Mouse (Mus musculus) midbrain, embryonic 16.5 days (tissue): ENCODE measurements at regions not wholly inside any gene's neighbourhood (a gene's known extent, or its start where the extent isn't known, plus 50 kb on each side); places are given as distances from the start of the nearest gene placed in this dataset.
"Not testable (repeated sequence)": the region's sequence is repeated elsewhere in the genome, so short reads cannot be mapped to it uniquely, and the experiment has no call there.

Experiments
- ATAC-seq: fragments of 200-750 bp; cut with Nextera tagmentation; 2 replicates; pipeline ENCODE4 v1.8.0; 2017; ENCODE audit warnings: moderate TSS enrichment
- H3K27ac ChIP-seq: fragments of 300-500 bp; sonication (generic); 2 replicates; pipeline ENCODE4 v1.5.1; 2014; ENCODE audit warnings: mild to moderate bottlenecking, low read length, mixed read lengths
- H3K27me3 ChIP-seq: fragments of 300-500 bp; sonication (generic); 2 replicates; pipeline ENCODE4 v1.6.1; 2014; ENCODE audit warnings: low read depth, low read length, mixed read lengths; ENCODE audit not compliant: control insufficient read depth, insufficient read depth
- H3K36me3 ChIP-seq: fragments of 300-500 bp; sonication (generic); 2 replicates; pipeline ENCODE4 v1.6.1; 2014; ENCODE audit warnings: mild to moderate bottlenecking, low read length, moderate library complexity, mixed read lengths; ENCODE audit not compliant: control insufficient read depth, insufficient read depth
- H3K4me1 ChIP-seq: fragments of 300-500 bp; sonication (generic); 2 replicates; pipeline ENCODE4 v1.6.1; 2014; ENCODE audit warnings: mild to moderate bottlenecking, low read length, mixed read lengths; ENCODE audit not compliant: control insufficient read depth, insufficient read depth
- H3K4me2 ChIP-seq: fragments of 300-500 bp; sonication (generic); 2 replicates; pipeline ENCODE4 v1.6.1; 2014; ENCODE audit warnings: mild to moderate bottlenecking, low read length, mixed read lengths
- H3K4me3 ChIP-seq: fragments of 300-500 bp; sonication (generic); 2 replicates; pipeline ENCODE4 v1.5.1; 2014; ENCODE audit warnings: low read depth, mild to moderate bottlenecking, low read length, moderate library complexity, mixed read lengths
- H3K9ac ChIP-seq: fragments of 300-500 bp; sonication (generic); 2 replicates; pipeline ENCODE4 v1.6.1; 2014; ENCODE audit warnings: low read depth, low read length, mixed read lengths
- H3K9me3 ChIP-seq: fragments of 300-500 bp; sonication (generic); replicated peaks from 2 replicates; pipeline ENCODE4 v1.6.1; 2014; ENCODE audit warnings: mild to moderate bottlenecking, low read length, mixed read lengths; ENCODE audit not compliant: control insufficient read depth, poor library complexity, severe bottlenecking
- WGBS: fragments of 180-500 bp; shearing (Covaris S2); extraction: QIAGEN DNeasy Blood & Tissue Kit; methylation state at CpG from one replicate; pipeline ENCODE4 v1.1.7; 2014; 5-methylcytosine and 5-hydroxymethylcytosine counted together

DNA sequence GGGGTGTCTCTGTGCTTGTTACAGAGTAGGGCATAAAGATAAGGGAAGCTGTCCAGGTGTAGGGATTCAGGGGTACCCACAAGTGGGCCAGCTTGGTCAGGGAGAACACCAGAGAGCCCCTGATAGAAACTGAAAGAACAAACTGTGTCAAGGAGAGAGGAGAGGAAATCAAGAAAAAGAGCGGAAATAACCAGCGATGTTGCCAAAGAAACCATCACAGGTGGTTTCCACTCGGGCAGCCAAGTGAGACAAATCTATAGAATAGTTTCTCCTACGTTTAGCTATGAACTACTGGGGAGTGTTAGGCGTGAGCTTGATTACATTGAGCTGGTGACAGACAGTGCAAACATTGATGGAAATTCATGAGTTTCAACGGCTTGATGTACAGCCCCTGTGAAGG, 138.8 kb downstream of the Glrx3 start:
- no peak overlapping the region for H3K9ac ChIP-seq
- H3K36me3 ChIP-seq = no peaks in the 10 kb centered on the region
- no peaks in the 10 kb centered on the region for H3K4me1 ChIP-seq
- no peak overlapping the region for H3K27ac ChIP-seq
- no peaks in the 10 kb centered on the region for H3K27me3 ChIP-seq
- no peaks in the 10 kb centered on the region for H3K9me3 ChIP-seq
- H3K4me3 ChIP-seq = no peak overlapping the region
- H3K4me2 ChIP-seq = no peak overlapping the region
- no peak for ATAC-seq
- 60% methylated on average over 6 of the region's 6 CpGs for WGBS

DNA sequence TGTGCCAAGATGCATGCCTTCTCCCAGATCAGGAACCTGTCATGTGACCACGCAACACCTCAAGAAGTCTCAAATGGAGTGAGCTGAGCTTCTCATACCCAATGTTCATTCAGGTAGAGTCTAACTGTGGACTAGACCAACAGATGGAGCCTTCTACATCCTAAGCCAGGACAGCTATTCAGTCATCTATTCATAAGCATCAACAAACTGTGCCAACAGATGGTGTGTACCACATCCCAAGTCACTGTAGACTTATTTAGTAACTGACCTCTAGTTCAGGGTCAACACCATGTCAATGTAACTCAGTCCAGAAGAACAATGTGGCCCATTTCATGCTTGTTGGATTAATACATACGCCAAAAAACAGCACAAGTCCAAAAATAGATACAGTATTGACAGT, 146.1 kb downstream of the Glrx3 start:
- H3K27ac ChIP-seq = no peak overlapping the region
- H3K27me3 ChIP-seq = no peaks in the 10 kb centered on the region
- H3K4me1 ChIP-seq = no peaks in the 10 kb centered on the region
- no peak overlapping the region for H3K4me2 ChIP-seq
- no peak overlapping the region for H3K4me3 ChIP-seq
- H3K36me3 ChIP-seq = no peaks in the 10 kb centered on the region
- no peak for ATAC-seq
- H3K9ac ChIP-seq = no peak overlapping the region
- no peaks in the 10 kb centered on the region for H3K9me3 ChIP-seq
- WGBS = 91% methylated on average over 2 of the region's 2 CpGs

DNA sequence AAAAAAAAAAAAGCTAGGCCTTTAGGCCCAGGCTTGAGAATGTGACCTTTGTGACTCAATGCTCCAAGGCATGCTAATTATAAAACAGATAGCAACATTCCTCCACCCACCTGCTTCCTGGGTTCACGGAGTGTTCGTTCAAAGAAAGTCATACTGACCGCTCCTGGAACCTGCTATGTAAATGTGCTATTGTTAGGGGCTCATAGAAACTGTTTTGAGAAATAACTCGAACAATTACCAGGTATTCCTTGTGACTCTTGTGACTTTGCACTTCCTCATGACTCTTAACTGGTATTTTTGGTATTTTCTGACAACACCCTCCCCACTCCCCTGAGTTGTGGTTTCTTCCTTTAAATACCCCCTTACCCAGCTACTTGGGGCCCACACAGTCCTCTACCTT, 147.5 kb downstream of the Glrx3 start:
- ATAC-seq = not testable (repeated sequence)

DNA sequence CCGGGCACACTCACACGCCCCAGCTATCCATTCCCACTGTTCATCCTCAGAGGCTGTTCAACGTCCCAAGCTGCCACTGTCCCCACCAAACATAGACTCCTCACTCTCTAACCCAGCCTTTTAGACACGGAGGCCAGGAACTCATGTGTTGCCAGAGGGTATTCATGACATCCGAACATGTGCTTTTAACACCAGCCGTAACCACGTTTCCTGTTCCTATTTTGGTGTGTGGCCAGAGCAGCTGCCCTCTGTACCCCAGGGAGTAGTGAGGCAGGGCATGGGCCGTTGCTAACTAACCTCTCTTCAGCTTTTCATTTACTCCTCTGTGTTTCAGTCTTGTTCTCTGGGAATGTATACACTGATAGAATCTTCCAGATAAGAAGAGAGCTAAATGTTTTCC, 156.2 kb downstream of the Glrx3 start:
- WGBS = 64% methylated on average over 8 of the region's 8 CpGs
- no peaks in the 10 kb centered on the region for H3K4me1 ChIP-seq
- no peak for ATAC-seq

More for the DNA sequence above, 147.5 kb downstream of the Glrx3 start:
- not testable (repeated sequence) for H3K9me3 ChIP-seq, H3K4me3 ChIP-seq, H3K27ac ChIP-seq, H3K27me3 ChIP-seq, H3K4me1 ChIP-seq, H3K9ac ChIP-seq, H3K36me3 ChIP-seq, H3K4me2 ChIP-seq
- 92% methylated on average over 4 of the region's 4 CpGs for WGBS

DNA sequence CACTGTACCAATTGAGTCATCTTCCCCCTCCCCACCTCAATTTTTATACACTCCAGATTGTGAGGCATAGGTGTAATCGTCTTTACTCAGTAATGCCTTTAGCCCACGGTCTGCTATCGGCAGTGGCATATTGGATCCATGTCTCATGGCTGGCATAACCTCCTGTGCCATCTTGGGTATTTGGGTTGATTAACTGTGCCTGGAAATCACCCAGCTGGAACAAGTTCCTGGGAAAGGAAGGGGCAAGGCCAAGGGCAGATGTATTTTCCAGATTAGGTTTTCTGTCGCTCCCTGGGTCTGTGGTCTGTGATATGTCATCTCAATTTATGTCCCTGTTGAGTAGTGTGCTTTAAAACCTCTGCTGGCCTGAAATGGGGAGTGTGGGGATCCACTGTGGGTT, 158.2 kb downstream of the Glrx3 start:
- WGBS = 88% methylated on average over 4 of the region's 4 CpGs
- Histone ChIP-seq H3K9ac (no peak overlapping the region), H3K4me3 (no peak overlapping the region), H3K9me3 (no peaks in the 10 kb centered on the region), H3K27ac (no peak overlapping the region), H3K27me3 (no peaks in the 10 kb centered on the region), H3K36me3 (no peaks in the 10 kb centered on the region), H3K4me2 (no peak overlapping the region), H3K4me1 (no peaks in the 10 kb centered on the region)
- ATAC-seq = no peak

More for the DNA sequence above, 156.2 kb downstream of the Glrx3 start:
- Histone ChIP-seq H3K27me3 (no peaks in the 10 kb centered on the region), H3K4me2 (no peak overlapping the region), H3K9me3 (no peaks in the 10 kb centered on the region), H3K4me3 (no peak overlapping the region), H3K36me3 (no peaks in the 10 kb centered on the region), H3K27ac (no peak overlapping the region), H3K9ac (no peak overlapping the region)

DNA sequence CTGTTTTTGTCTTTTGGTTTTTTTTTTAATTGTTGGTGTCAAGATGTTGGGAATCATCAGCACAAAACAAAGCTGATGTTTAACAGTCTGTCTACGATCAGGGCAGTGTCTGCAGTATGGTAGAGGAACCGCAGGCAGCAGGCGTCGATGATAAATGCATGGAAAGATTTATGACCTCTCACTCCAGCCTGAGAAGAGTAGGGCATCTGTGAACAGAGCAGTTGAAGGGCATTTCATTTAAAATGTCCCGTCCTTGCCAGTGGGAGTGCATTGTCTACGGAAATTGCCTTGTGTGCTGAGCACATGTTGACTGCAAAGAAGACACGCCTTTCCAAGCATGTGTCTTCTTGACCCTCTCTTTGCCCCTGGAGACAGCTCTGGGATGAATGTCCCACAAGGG, 158.7 kb downstream of the Glrx3 start:
- no peak for ATAC-seq
- H3K27me3 ChIP-seq = no peaks in the 10 kb centered on the region
- no peaks in the 10 kb centered on the region for H3K36me3 ChIP-seq
- no peak overlapping the region for H3K4me2 ChIP-seq
- 81% methylated on average over 7 of the region's 7 CpGs for WGBS
- no peak overlapping the region for H3K27ac ChIP-seq
- no peaks in the 10 kb centered on the region for H3K4me1 ChIP-seq
- no peaks in the 10 kb centered on the region for H3K9me3 ChIP-seq
- H3K9ac ChIP-seq = no peak overlapping the region
- no peak overlapping the region for H3K4me3 ChIP-seq

DNA sequence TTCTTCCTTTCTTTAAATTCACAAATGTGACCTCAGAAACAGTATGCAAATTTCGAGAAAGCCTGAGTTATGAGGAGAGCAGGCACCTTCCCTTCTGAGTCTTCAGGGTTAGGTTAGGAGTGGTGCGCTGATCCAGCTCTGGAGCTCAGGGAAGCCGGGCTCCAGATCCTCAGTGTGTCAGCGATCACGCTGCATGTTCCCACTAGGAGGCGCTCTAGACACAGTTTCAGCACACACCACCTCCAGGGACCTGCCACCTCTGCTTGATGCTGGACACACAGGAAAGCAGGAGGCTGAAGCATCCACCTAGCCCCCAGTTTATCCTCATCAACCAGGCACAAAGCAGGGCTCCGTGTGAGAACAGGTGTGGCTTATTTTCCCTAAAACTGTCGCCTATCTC, 165.6 kb downstream of the Glrx3 start:
- H3K4me3 ChIP-seq = no peak overlapping the region
- no peaks in the 10 kb centered on the region for H3K27me3 ChIP-seq
- no peak overlapping the region for H3K27ac ChIP-seq
- WGBS = 4% methylated on average over 8 of the region's 8 CpGs
- peak; percentile 81; the same call in 1 of the 2 replicates for ATAC-seq
- no peak overlapping the region for H3K4me2 ChIP-seq
- no peak overlapping the region for H3K9ac ChIP-seq
- no peaks in the 10 kb centered on the region for H3K36me3 ChIP-seq
- H3K9me3 ChIP-seq = no peaks in the 10 kb centered on the region
- 0 out of 2 replicates have a peak, but pooled peaks cover 2% of the 10 kb centered on the region for H3K4me1 ChIP-seq

DNA sequence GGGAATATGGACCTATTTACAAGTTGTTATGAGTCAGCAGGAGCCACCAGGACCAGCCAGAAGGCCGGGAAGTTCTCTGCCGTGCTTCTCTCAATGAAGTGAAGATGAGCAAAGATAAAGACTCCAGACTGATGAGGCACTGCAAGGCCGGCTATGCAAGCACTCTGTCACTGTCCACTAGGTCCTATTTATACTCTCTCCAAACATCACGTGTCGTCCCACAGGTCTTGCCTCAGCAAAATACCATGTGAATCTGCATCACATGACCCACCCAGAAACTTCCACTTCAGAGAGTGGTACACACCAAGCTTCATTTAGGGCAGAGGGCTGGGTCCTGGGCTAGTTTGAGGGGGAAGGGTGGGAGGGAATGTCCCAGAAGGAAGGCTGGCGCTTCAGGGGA, 172.3 kb downstream of the Glrx3 start:
- no peaks in the 10 kb centered on the region for H3K9me3 ChIP-seq

DNA sequence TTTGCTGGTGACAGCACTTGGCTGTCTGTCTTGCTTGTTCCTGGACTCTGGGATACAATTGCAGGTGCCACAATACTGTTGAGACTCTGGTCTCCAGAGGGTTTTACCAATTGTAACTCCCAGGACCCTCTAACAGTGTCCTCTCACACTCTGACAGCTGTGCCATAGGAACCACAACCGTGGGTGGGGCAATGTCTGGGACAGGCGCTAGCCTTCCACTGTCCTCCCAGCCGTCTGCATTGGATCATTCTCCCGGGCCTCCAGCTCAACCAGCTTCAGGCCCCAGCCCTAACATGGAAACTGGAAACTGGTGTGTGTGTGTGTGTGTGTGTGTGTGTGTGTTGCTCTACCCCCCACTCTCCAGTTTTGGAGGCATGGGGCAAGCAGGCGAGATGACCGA, 173.9 kb downstream of the Glrx3 start:
- 69% methylated on average over 6 of the region's 6 CpGs for WGBS
- no peak overlapping the region for H3K27ac ChIP-seq

More for the DNA sequence above, 172.3 kb downstream of the Glrx3 start:
- no peak overlapping the region for H3K9ac ChIP-seq
- WGBS = 78% methylated on average over 6 of the region's 6 CpGs
- no peak overlapping the region for H3K4me3 ChIP-seq
- no peak overlapping the region for H3K27ac ChIP-seq
- no peaks in the 10 kb centered on the region for H3K36me3 ChIP-seq
- H3K4me2 ChIP-seq = no peak overlapping the region
- H3K27me3 ChIP-seq = no peaks in the 10 kb centered on the region
- ATAC-seq = no peak
- no peaks in the 10 kb centered on the region for H3K4me1 ChIP-seq

More for the DNA sequence above, 173.9 kb downstream of the Glrx3 start:
- H3K9ac ChIP-seq = no peak overlapping the region
- no peaks in the 10 kb centered on the region for H3K27me3 ChIP-seq
- H3K36me3 ChIP-seq = no peaks in the 10 kb centered on the region
- H3K4me3 ChIP-seq = no peak overlapping the region
- ATAC-seq = no peak
- no peak overlapping the region for H3K4me2 ChIP-seq
- H3K4me1 ChIP-seq = no peaks in the 10 kb centered on the region
- no peaks in the 10 kb centered on the region for H3K9me3 ChIP-seq
